Mouse (Mus musculus) liver, embryonic 14.5 days (tissue): Measurements from ENCODE around the gene Xxylt1.

Experiments
- CTCF ChIP-seq: IDR thresholded peaks from 2 replicates; pipeline ENCODE4 v1.5.1; 2016; ENCODE audit warnings: antibody characterized with exemption, low read depth, control low read depth
- EP300 ChIP-seq: IDR thresholded peaks from 2 replicates; pipeline ENCODE4 v1.6.1; 2016; ENCODE audit warnings: antibody characterized with exemption, low read depth

DNA sequence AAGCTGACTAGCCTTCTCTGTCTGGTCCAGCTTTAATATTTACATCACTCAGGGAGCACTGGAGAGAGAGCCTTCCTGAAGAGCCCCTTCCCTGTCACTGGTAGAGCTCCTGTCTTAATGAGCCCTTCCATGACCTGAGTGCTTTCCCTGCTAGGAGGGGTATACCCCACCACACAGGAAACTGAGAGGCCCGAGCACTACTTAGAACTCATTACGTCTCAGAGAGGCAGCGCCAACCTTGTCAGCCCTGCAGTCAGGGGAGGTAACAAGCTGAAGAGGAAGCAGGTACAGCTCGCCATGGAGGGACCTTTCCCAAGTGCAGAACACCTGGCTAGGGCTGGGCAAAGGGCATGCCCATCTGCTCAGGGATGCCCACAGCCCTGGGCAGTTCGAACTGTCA lies 70.8 kb downstream of the Xxylt1 start:
- no peak for TF ChIP-seq EP300
- no peak for TF ChIP-seq CTCF
